In genomic region chr1:191574871-191575457, GRCm38 (mm10) we compare ENCODE assay signal across 8 mouse cellular contexts. TPM values are rescaled to one million over a fixed set of nuclear protein-coding genes. Genes with fewer than 3 reads are reported as not detected.
DNase-seq lines count a peak whose midpoint lies in the region; ATAC-seq lines count a peak whose summit lies in the region.

No protein-coding gene starts in this region.

- H3K4me2 ChIP-seq in heart, embryonic 11.5 days: peak overlapping the region; percentile 76
- H3K4me2 ChIP-seq in embryonic facial prominence, embryonic 14.5 days (ENCODE audit: low read depth, low read length): peak overlapping the region; percentile 77
- H3K4me2 ChIP-seq in liver, embryonic 15.5 days: peak overlapping the region; percentile 83
- H3K4me2 ChIP-seq in neural tube, embryonic 12.5 days (replicated peaks): peak overlapping the region; percentile 76

- peak overlapping the region; percentile 89 for H3K27ac ChIP-seq in heart, embryonic 11.5 days (ENCODE audit: low read depth, low read length)
- H3K27ac ChIP-seq in embryonic facial prominence, embryonic 14.5 days (replicated peaks; ENCODE audit: low read depth, low read length): peak overlapping the region; percentile 95
- peak overlapping the region; percentile 79 for H3K27ac ChIP-seq in liver, embryonic 15.5 days (replicated peaks)
- peak overlapping the region; percentile 54 for H3K27ac ChIP-seq in neural tube, embryonic 12.5 days

- no peak for DNase-seq in heart, postnatal 14 days
- peak; percentile 73 for DNase-seq in MEL-GATA-1-ER (ENCODE audit: extremely low read depth, low read depth)
- peak; percentile 93 for DNase-seq in embryonic facial prominence, embryonic 14.5 days (ENCODE audit: low spot score)
- DNase-seq in urinary bladder, postnatal 14 days (ENCODE audit: low spot score): no peak

- H3K4me3 ChIP-seq in heart, embryonic 11.5 days (ENCODE audit: low read depth, low read length): peak overlapping the region; percentile 88
- peak overlapping the region; percentile 91 for H3K4me3 ChIP-seq in embryonic facial prominence, embryonic 14.5 days (ENCODE audit: low read depth, low read length)
- peak overlapping the region; percentile 76 for H3K4me3 ChIP-seq in liver, embryonic 15.5 days (replicated peaks)
- H3K4me3 ChIP-seq in neural tube, embryonic 12.5 days: peak overlapping the region; percentile 86

- peak; percentile 50; the same call in 1 of the 2 replicates for ATAC-seq in heart, embryonic 11.5 days (replicated peaks; ENCODE audit: insufficient number of reproducible peaks, low FRiP score, low TSS enrichment)
- peak; percentile 39 for ATAC-seq in embryonic facial prominence, embryonic 14.5 days (ENCODE audit: low read depth)
- ATAC-seq in inflammation-experienced regulatory T-cells, adult 6 months: peak; percentile 6
- ATAC-seq in liver, embryonic 15.5 days (ENCODE audit: insufficient read depth): peak; percentile 26
- ATAC-seq in neural tube, embryonic 12.5 days (ENCODE audit: low FRiP score, low read depth): peak; percentile 46

- H3K36me3 ChIP-seq in heart, embryonic 11.5 days (ENCODE audit: control insufficient read depth, insufficient read depth, low read length): no peaks in the 10 kb centered on the region
- peaks cover 7% of the 10 kb centered on the region; the same call in 1 of the 2 replicates for H3K36me3 ChIP-seq in embryonic facial prominence, embryonic 14.5 days (ENCODE audit: control insufficient read depth, insufficient read depth, low read length)
- peaks cover 23% of the 10 kb centered on the region for H3K36me3 ChIP-seq in liver, embryonic 15.5 days (replicated peaks)
- H3K36me3 ChIP-seq in neural tube, embryonic 12.5 days: peaks cover 2% of the 10 kb centered on the region; the same call in 1 of the 2 replicates

- no peaks in the 10 kb centered on the region for H3K27me3 ChIP-seq in heart, embryonic 11.5 days (ENCODE audit: control insufficient read depth, insufficient read depth, low read length)
- no peaks in the 10 kb centered on the region for H3K27me3 ChIP-seq in embryonic facial prominence, embryonic 14.5 days (replicated peaks; ENCODE audit: control insufficient read depth, insufficient read depth, low read length)
- H3K27me3 ChIP-seq in liver, embryonic 15.5 days: no peaks in the 10 kb centered on the region
- H3K27me3 ChIP-seq in neural tube, embryonic 12.5 days (replicated peaks): no peaks in the 10 kb centered on the region

- peak overlapping the region; percentile 95 for H3K9ac ChIP-seq in heart, embryonic 11.5 days (ENCODE audit: low read depth, low read length)
- peak overlapping the region; percentile 91 for H3K9ac ChIP-seq in embryonic facial prominence, embryonic 14.5 days (ENCODE audit: low read depth, low read length)
- peak overlapping the region; percentile 80 for H3K9ac ChIP-seq in liver, embryonic 15.5 days
- peak overlapping the region; percentile 64 for H3K9ac ChIP-seq in neural tube, embryonic 12.5 days

- intact Hi-C loops in heart, postnatal 14 days (cut with DNase I): loop anchor here (5.0 kb wide), 1 partner anchor 142 kb away; the partner anchor contains the start of gene Lpgat1

- peaks cover 19% of the 10 kb centered on the region for H3K4me1 ChIP-seq in heart, embryonic 11.5 days (ENCODE audit: control insufficient read depth, insufficient read depth, low read length)
- H3K4me1 ChIP-seq in embryonic facial prominence, embryonic 14.5 days (ENCODE audit: control insufficient read depth, insufficient read depth, low read length): peaks cover 21% of the 10 kb centered on the region
- H3K4me1 ChIP-seq in liver, embryonic 15.5 days (replicated peaks): peaks cover 40% of the 10 kb centered on the region
- H3K4me1 ChIP-seq in neural tube, embryonic 12.5 days: peaks cover 23% of the 10 kb centered on the region

- WGBS in heart, embryonic 11.5 days (ENCODE audit: insufficient replicate concordance): under 1% methylated on average over 52 of the region's 52 CpGs
- under 1% methylated on average over 37 of the region's 52 CpGs for WGBS in embryonic facial prominence, embryonic 14.5 days
- WGBS in liver, embryonic 15.5 days (ENCODE audit: insufficient replicate concordance): under 1% methylated on average over 52 of the region's 52 CpGs
- under 1% methylated on average over 52 of the region's 52 CpGs for WGBS in neural tube, embryonic 12.5 days

- H3K9me3 ChIP-seq in heart, embryonic 11.5 days (replicated peaks; ENCODE audit: control insufficient read depth, low read length): no peaks in the 10 kb centered on the region
- 0 out of 2 replicates have a peak, but pooled peaks cover 2% of the 10 kb centered on the region for H3K9me3 ChIP-seq in embryonic facial prominence, embryonic 14.5 days (ENCODE audit: control insufficient read depth, low read length)
- no peaks in the 10 kb centered on the region for H3K9me3 ChIP-seq in liver, embryonic 15.5 days (replicated peaks)
- H3K9me3 ChIP-seq in neural tube, embryonic 12.5 days: no peaks in the 10 kb centered on the region

RNA-seq across cellular contexts. Expression of gene Dtl, which starts 0.4 kb away (rescaled TPM):
- polyA plus RNA-seq in heart, embryonic 11.5 days (2014; fragmentation: Nextera tagmentation; extraction: Ambion mirVana): 37.0 and 39.9 TPM in 2 replicates
- 1 to 10 TPM in 1 of 2 experiments, under 1 TPM in 1; 0.98 to 2.1 TPM for total RNA-seq in heart, postnatal 14 days (2021)
- polyA plus RNA-seq in embryonic facial prominence, embryonic 14.5 days (2014; fragmentation: Nextera tagmentation; extraction: Ambion mirVana): 37.6 and 43.0 TPM in 2 replicates
- 10 to 100 TPM in 1 of 3 experiments, 1 to 10 TPM in 2; 6.6 to 30.2 (median 8.4) TPM for polyA plus RNA-seq in inflammation-experienced regulatory T-cells, adult 6 months (2017; shearing (Covaris generic))
- 27.7 and 29.5 TPM in 2 replicates for polyA plus RNA-seq in liver, embryonic 15.5 days (2015; fragmentation: Nextera tagmentation; extraction: Ambion mirVana)
- polyA plus RNA-seq in neural tube, embryonic 12.5 days (2016; fragmentation: Nextera tagmentation; extraction: Ambion mirVana): 34.0 and 34.1 TPM in 2 replicates

RNA-seq across cellular contexts. Expression of gene Ints7, which starts 0.5 kb away (rescaled TPM):
- 38.5 and 40.4 TPM in 2 replicates for polyA plus RNA-seq in heart, embryonic 11.5 days (2014; fragmentation: Nextera tagmentation; extraction: Ambion mirVana)
- total RNA-seq in heart, postnatal 14 days (2021): 10 to 100 TPM; 17.9 to 19.8 TPM
- 31.1 and 39.1 TPM in 2 replicates for polyA plus RNA-seq in embryonic facial prominence, embryonic 14.5 days (2014; fragmentation: Nextera tagmentation; extraction: Ambion mirVana)
- polyA plus RNA-seq in inflammation-experienced regulatory T-cells, adult 6 months (2017; shearing (Covaris generic)): 10 to 100 TPM; 36.3 to 43.1 (median 40.9) TPM
- polyA plus RNA-seq in liver, embryonic 15.5 days (2015; fragmentation: Nextera tagmentation; extraction: Ambion mirVana): 18.4 and 19.4 TPM in 2 replicates
- 58.0 and 62.9 TPM in 2 replicates for polyA plus RNA-seq in neural tube, embryonic 12.5 days (2016; fragmentation: Nextera tagmentation; extraction: Ambion mirVana)

Comparison
In these comparisons a context has a peak if more than half of its experiments do, and no peak if none do; other contexts are left out.
1. DNase-seq: peak in MEL-GATA-1-ER (single experiment) and embryonic facial prominence, embryonic 14.5 days (single experiment); none in heart, postnatal 14 days (0 of 2) and urinary bladder, postnatal 14 days (single experiment).
2. Peak in every context shown above with its lines, with median percentiles within 50 percentile points of each other: ATAC-seq, H3K27ac ChIP-seq, H3K4me2 ChIP-seq, H3K4me3 ChIP-seq and H3K9ac ChIP-seq.